Mouse (Mus musculus) spleen, adult 2 months (tissue): ENCODE results near the gene Slc44a4.

Experiments
- CTCF ChIP-seq: fragments of 200-500 bp; IDR thresholded peaks from 2 replicates; pipeline ENCODE4 v1.5.1; 2011; ENCODE audit warnings: mild to moderate bottlenecking, inconsistent platforms; ENCODE audit not compliant: insufficient read depth, insufficient read length, insufficient replicate concordance; ENCODE audit errors: extremely low read depth
- POLR2A ChIP-seq: fragments of 200-500 bp; IDR thresholded peaks from 2 replicates; pipeline ENCODE4 v1.6.1; 2011; ENCODE audit warnings: low read depth, low read length, inconsistent platforms

DNA sequence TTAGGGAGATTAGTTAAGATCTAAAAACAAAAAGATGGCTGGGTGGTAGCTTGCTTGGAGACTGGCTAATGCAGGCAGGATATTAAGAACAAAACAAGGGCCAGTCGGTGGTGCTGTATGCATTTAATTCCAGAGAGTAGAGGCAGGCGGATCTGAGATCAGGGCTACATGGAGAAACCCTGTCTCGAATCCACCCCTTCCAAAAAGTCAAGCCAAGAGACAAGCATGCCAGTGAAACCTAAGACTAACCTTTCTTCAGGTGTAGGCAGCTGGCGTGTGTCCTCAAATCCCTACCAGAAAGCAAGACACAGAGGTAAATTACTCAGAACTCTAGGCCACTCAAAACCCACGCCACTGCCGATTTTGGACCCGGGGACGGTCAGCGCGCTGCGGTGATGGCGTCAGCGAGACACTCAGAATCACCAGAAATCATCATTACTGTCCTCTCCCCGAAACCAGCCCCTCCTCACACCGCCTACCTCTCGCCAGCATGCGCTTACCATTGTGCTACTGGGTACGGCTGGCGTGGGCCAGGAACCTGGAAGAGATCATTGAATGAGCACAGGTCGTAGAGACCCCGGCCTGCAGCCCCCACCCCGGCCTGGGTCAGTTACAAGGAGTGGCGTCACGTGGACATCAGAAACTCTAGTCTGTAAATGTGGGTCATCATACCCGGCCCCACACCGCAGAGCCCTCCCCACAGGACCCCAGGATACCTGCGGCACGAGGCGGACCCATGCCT lies 37.5 kb downstream of the Slc44a4 start:
- TF ChIP-seq CTCF = no peak
- TF ChIP-seq POLR2A = no peak
